Mouse (Mus musculus) lung, postnatal 4 days (tissue): ENCODE measurements at regions not wholly inside any gene's neighbourhood (a gene's known extent, or its start where the extent isn't known, plus 50 kb on each side); places are given as distances from the start of the nearest gene placed in this dataset.
A peak's percentile ranks its signal among the peaks of the same experiment; 100 is the strongest.

Experiments used
- DNase-seq, 2 experiments: peaks; one replicate each; pipeline ENCODE4 v3.0.0; 2021

- no peak for DNase-seq
These were observed 60.4 kb downstream of the Pou3f3 start for GRCm38 (mm10) chr1:42755958-42756357.

DNA sequence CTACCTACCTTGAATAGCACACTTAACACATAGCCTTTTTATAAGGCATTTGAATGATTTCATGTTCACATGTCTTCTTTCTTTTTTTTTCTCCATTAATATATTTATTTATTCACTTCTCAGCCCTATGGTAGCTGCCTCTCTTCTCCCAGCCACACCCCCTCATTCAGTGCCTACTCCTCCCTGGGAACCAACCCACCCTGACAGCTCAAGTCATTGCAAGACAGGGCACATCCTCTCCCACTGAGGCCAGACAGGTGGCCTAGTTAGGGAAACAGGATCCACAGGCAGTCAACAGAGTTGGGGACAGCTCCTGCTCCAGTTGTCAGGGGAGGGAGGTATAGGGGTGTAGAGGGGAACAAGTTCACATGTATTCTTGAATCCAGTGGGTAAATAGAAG, 60.9 kb downstream of the Pou3f3 start:
- DNase-seq = no peak

- peak; percentile 8 to 47 for DNase-seq
These were observed 67.9 kb downstream of the Pou3f3 start for GRCm38 (mm10) chr1:42763447-42763846.

DNA sequence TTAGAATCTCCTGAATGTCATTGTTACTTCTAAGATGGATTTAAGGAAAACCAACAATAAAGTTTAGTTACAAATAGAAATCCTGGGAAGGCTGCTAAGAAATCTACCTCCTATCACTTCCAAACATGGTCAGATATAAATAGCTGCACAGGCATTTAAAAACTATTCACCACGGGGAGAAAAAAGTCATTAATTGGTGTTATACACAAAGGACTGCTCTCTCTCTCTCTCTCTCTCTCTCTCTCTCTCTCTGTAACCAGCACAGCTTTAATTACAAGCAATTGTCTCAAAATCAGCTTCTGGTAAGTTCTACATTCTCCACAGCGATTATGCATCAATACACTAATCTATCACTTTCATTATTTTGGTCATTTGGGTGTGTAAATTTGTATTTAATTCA, 68.5 kb downstream of the Pou3f3 start:
- no peak for DNase-seq

DNA sequence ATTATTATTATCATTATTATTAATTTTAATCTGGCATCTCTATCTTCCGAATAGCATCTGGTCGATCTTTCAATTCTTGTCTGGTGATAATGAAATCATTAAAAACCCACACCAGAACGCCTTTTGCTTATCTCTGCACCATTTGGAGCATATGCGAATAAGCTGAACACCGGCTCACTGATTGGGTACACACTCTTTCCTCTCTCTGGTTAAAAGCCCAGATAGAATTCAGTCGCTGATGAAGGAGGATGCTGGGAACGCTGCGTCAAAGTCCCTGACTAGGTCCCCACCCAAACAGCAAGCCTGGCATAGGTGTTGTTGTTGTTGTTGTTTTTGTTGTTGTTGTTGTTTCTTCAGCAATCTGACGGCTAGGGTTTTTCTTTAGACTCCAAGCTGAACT, 74.5 kb downstream of the Pou3f3 start:
- DNase-seq = no peak

DNA sequence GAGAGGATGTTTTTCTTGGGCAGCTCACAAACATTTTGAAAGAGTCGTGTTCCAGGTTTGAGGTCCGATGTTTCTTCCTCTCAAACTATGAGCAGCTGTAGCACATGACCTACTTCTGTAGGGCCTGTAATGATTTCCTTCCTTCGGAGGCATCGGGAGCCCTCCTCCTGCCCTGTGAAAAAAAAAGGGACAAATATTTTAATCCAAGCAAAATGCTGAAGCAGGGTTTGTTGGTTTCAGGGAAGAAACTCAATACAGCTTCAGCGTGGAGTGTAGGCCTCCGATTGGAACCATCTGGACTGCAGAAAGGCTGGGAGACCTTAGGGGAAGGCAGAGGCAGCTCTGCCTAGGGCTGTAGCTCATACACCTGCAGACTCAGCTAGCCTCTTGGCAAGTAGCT, 76.4 kb downstream of the Pou3f3 start:
- DNase-seq = no peak

DNA sequence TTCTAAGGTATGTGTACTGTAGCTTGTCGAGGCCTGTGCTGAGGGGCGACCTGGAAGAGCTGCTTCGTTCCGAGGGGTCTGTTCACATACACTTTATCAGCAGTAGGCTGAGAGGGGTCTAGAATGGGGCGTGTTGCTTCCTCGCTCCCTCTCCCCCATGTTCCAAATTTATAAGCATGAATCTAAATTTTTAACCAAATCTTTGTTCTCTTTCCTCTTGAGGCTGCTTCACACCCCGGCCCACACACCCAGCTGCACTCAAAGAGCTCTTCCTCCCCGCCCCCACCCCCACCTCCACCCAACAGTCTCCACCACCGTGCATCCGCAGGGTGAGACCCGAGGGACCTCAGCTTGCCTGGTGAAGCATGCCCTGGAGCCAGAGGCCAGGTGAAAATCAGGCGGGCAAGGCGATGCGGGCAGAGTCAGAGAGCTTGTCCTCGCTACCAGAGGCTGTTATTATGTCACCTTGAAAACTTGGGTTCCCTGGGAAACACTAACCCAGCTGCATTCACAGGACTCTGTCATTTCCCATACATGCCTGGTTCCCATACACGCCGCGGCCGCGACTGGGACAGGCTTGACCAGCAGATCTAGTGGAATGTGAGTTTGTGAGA, 77.1 kb upstream of the Mrps9 start:
- no peak for DNase-seq

- DNase-seq = no peak
These were observed 75.8 kb upstream of the Mrps9 start for GRCm38 (mm10) chr1:42774971-42775892.

GRCm38 (mm10) chr1:42775893-42776287, 75.1 kb upstream of the Mrps9 start:
- DNase-seq = no peak

- no peak for DNase-seq
These were observed 73.6 kb upstream of the Mrps9 start for GRCm38 (mm10) chr1:42777416-42777815.

- DNase-seq = no peak
These were observed 71.3 kb upstream of the Mrps9 start for GRCm38 (mm10) chr1:42779761-42780160.

DNA sequence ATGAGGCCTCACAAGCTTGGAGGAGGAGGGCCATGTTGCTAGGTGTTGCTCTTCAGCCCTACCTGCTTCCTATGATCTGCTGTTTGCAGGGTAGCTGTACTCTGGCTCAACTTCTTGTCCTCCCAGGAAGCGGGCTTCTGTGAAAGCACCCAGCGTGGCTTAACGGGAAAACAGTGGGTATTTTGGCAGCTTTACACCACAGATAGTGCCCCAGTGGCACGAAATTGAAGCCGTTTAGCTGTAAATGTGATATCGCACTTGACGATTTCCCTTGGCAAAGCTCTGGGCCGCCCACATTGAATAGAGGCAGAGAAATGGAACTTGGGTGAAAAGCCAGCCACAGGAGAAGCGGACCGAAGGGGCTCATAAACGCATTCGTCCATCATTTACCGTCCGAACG, 70.8 kb upstream of the Mrps9 start:
- DNase-seq = no peak

DNA sequence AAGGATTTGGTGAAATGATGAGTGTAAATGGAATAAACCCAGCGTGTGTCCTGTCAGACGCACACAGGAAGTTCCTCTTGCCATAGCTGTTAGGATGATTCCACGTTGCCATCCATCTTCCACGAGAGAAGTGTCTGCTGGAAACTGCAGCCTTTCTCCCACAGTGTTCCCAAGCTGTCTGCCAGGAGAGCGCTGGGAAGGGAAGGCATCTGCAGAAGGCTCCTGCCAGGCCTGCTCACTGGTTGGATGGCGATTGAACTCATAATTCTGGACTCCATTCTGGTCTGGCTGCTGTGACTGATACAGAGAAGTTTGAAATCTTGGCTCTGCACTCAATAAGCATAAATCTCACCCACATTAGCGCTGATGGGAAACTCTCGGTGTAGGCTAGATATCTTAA, 69.5 kb upstream of the Mrps9 start:
- DNase-seq = no peak

GRCm38 (mm10) chr1:42783072-42783672, 67.9 kb upstream of the Mrps9 start:
- no peak for DNase-seq

GRCm38 (mm10) chr1:42787240-42787639, 63.8 kb upstream of the Mrps9 start:
- DNase-seq = peak in 1 of 2 experiments; percentile 41

- DNase-seq = no peak
These were observed 62.6 kb upstream of the Mrps9 start for GRCm38 (mm10) chr1:42788413-42788812.
